Mouse (Mus musculus) megakaryocyte, embryonic 14.5 days (primary cell): Measurements from ENCODE around the gene Papss2.

Experiments
- FLI1 ChIP-seq: IDR thresholded peaks from 2 replicates; pipeline ENCODE4 v1.6.1; 2012; ENCODE audit warnings: low read length, inconsistent platforms, mixed read lengths
- GATA1 ChIP-seq: IDR thresholded peaks from 3 replicates; pipeline ENCODE4 v1.6.1; 2012; ENCODE audit warnings: mixed read lengths, low read length, inconsistent platforms, borderline replicate concordance

- TF ChIP-seq FLI1, result no peak
- TF ChIP-seq GATA1, result no peak
Measured at GRCm38 (mm10) chr19:32548202-32548601, 47.4 kb upstream of the Papss2 start.
